Mouse (Mus musculus): ENCODE data around the gene Fbxl20. TPM values are rescaled to one million over a fixed set of nuclear protein-coding genes. Genes with fewer than 3 reads are reported as not detected.

Fbxl20 gene
- polyA plus RNA-seq, 1 experiment from 2014 or later, result 18.6 TPM

DNA sequence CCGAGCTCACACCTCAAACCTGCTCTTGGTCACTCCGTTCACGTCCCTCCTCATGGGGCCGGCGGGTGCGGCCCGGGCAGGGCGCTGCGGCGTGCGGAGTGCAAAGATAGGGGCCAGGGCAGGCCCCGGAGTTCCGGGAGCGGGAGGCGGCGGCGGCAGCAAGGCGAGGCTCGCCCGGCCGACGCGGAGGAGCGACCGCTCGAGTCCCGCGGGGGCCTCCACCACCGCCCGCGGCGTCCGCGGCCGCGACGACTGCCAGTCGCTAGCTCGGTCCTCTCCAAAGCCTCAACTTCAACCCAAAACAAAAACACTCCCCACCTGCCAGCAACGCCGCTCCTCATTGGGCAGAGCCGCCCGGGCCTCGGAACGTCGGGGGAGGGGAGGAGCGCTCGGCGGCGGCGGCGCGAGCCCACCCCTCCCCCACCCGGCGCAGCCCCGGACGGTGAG is 876 bp downstream of the Fbxl20 start:
- peak overlapping the region; percentile 88 for H3K4me3 ChIP-seq (replicated peaks; ENCODE audit: low read length)
- peaks cover 27% of the 10 kb centered on the region for H3K4me1 ChIP-seq (replicated peaks; ENCODE audit: control insufficient read depth, insufficient read depth, low read length)
- no peaks in the 10 kb centered on the region for H3K9me3 ChIP-seq (ENCODE audit: control insufficient read depth, low read length)
- H3K9ac ChIP-seq, result peak overlapping the region; percentile 83
- no peaks in the 10 kb centered on the region for H3K27me3 ChIP-seq (ENCODE audit: control insufficient read depth, insufficient read depth, low read length)
- ATAC-seq (ENCODE audit: low FRiP score) (peak; percentile 92), DNase-seq (ENCODE audit: low spot score) (peak; percentile 96)
- H3K27ac ChIP-seq, result peak overlapping the region; percentile 95
- H3K36me3 ChIP-seq (replicated peaks; ENCODE audit: control insufficient read depth, insufficient read depth), result peaks cover 9% of the 10 kb centered on the region
- H3K4me2 ChIP-seq (replicated peaks), result peak overlapping the region; percentile 75
- 0% methylated on average over 41 of the region's 57 CpGs for WGBS

DNA sequence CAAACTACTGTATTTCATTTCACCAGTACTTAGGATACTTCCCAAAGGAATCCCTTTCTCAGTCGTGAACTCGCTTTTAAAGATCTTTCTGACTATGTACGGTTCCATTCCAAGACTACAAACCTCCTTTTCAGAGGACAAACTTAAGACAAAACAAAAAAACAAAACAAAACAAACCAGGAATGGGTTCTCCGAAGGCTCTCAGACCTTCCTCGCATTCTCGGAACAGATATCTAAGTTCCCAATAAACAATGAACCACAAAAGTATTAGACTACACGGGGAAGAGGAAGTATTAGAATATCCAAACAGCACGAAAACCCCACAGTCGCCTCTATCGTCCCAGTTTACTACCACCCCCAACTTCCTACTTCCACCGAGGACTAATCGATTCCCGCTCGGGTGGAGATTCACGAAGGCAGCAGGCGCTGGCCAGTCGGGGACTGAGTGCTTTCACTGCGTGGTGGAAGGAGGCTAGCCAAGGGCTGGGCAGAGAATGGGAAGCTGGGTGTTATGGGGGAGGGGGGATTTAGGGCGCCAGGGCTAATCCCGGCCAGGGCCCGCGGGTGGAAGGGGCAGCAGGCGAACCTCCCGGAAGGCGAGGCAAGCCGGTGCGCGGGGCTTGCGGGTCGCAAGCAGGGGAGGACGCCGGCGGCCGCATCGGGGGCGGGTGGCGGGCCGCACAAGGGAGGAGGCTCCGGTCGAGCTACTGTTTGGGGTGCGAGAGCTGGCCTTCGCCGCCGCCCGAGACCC is 1.5 kb downstream of the Fbxl20 start:
- Histone ChIP-seq H3K27ac (peak overlapping the region; percentile 95), H3K36me3 (replicated peaks; ENCODE audit: control insufficient read depth, insufficient read depth) (peaks cover 3% of the 10 kb centered on the region; the same call in 1 of the 2 replicates), H3K4me2 (replicated peaks) (peak overlapping the region; percentile 75), H3K27me3 (ENCODE audit: control insufficient read depth, insufficient read depth, low read length) (no peaks in the 10 kb centered on the region), H3K9me3 (ENCODE audit: control insufficient read depth, low read length) (no peaks in the 10 kb centered on the region), H3K4me1 (replicated peaks; ENCODE audit: control insufficient read depth, insufficient read depth, low read length) (peaks cover 27% of the 10 kb centered on the region), H3K4me3 (replicated peaks; ENCODE audit: low read length) (peak overlapping the region; percentile 88), H3K9ac (peak overlapping the region; percentile 83)
- WGBS, result 2% methylated on average over 43 of the region's 45 CpGs
- DNase-seq (ENCODE audit: low spot score) (peak; percentile 33), ATAC-seq (ENCODE audit: low FRiP score) (0 out of 2 replicates have a peak, but pooled peaks have one; percentile 6)

DNA sequence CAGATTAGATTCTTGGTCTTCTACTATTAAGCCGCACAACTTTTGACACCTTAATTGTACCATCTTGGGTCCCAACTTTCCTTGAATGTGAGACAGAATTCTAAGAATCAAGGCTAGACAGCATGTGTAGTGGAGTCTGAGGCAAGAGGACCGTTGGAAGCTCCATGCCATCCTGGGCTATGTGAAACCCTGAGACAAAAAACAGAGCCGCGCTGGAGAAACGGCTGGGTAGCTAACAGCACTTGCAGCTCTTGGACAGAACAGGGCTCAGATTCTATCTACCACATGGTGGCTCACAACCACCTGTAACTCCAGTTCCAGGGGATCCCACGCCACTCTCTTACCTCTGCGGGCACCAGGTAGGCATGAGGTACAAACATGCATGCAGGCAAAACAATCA is 4.3 kb downstream of the Fbxl20 start:
- Histone ChIP-seq H3K4me2 (replicated peaks) (no peak overlapping the region), H3K27me3 (ENCODE audit: control insufficient read depth, insufficient read depth, low read length) (no peaks in the 10 kb centered on the region), H3K4me3 (replicated peaks; ENCODE audit: low read length) (no peak overlapping the region), H3K9me3 (ENCODE audit: control insufficient read depth, low read length) (no peaks in the 10 kb centered on the region), H3K4me1 (replicated peaks; ENCODE audit: control insufficient read depth, insufficient read depth, low read length) (peaks cover 27% of the 10 kb centered on the region), H3K36me3 (replicated peaks; ENCODE audit: control insufficient read depth, insufficient read depth) (no peaks in the 10 kb centered on the region), H3K9ac (no peak overlapping the region), H3K27ac (no peak overlapping the region)
- ATAC-seq (ENCODE audit: low FRiP score) (no peak), DNase-seq (ENCODE audit: low spot score) (no peak)
- WGBS, result 83% methylated on average over 7 of the region's 7 CpGs

DNA sequence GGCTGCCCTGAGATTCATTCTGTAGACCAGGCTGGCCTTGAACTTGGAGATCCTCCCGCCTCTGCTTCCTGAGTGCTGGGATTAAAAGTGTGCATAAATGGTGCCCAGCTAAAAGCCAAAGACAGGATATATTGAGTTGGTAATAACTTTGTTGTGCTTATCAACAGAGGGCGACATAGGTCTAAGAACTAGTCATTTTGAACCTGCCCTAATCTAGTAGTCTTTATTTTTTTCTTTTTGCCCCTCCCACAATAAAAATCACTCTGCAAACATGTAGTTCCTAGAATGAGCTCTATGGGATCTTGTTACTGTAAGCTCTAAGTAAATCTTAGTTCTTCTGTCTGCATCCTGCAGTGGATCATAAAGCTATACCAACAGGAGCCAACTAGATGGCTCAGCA is 7.7 kb downstream of the Fbxl20 start:
- no peak overlapping the region for H3K27ac ChIP-seq

DNA sequence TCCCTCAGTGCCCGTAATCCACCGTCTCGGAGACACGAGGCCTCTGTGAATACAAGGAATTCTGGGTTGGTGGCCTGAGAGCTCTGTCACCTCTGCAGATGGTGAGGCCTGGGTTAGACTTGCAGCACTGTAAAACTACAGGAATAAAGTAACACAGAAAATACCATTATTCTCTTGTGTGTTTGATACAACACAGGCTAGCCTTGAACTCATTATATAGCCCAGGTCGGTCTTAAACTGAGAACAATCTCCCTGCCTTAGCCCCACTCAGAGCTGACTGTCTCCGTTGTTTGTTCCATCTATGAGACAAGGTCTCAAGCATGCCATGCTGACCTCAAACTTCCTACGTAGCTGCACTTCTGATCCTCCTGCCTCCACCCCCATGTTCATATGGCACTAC is 11.3 kb downstream of the Fbxl20 start:
- H3K36me3 ChIP-seq (replicated peaks; ENCODE audit: control insufficient read depth, insufficient read depth), result no peaks in the 10 kb centered on the region
- no peaks in the 10 kb centered on the region for H3K4me1 ChIP-seq (replicated peaks; ENCODE audit: control insufficient read depth, insufficient read depth, low read length)
- ATAC-seq (ENCODE audit: low FRiP score) (no peak), DNase-seq (ENCODE audit: low spot score) (no peak)
- no peak overlapping the region for H3K9ac ChIP-seq
- H3K9me3 ChIP-seq (ENCODE audit: control insufficient read depth, low read length), result no peaks in the 10 kb centered on the region
- no peak overlapping the region for H3K27ac ChIP-seq
- H3K27me3 ChIP-seq (ENCODE audit: control insufficient read depth, insufficient read depth, low read length), result no peaks in the 10 kb centered on the region
- WGBS, result 79% methylated on average over 7 of the region's 7 CpGs
- H3K4me3 ChIP-seq (replicated peaks; ENCODE audit: low read length), result no peak overlapping the region
- no peak overlapping the region for H3K4me2 ChIP-seq (replicated peaks)

More for the DNA sequence above, 7.7 kb downstream of the Fbxl20 start:
- Histone ChIP-seq H3K9me3 (ENCODE audit: control insufficient read depth, low read length) (no peaks in the 10 kb centered on the region), H3K4me3 (replicated peaks; ENCODE audit: low read length) (no peak overlapping the region), H3K4me1 (replicated peaks; ENCODE audit: control insufficient read depth, insufficient read depth, low read length) (peaks cover 13% of the 10 kb centered on the region), H3K9ac (no peak overlapping the region), H3K27me3 (ENCODE audit: control insufficient read depth, insufficient read depth, low read length) (no peaks in the 10 kb centered on the region), H3K4me2 (replicated peaks) (no peak overlapping the region), H3K36me3 (replicated peaks; ENCODE audit: control insufficient read depth, insufficient read depth) (no peaks in the 10 kb centered on the region)
- no peak for ATAC-seq (ENCODE audit: low FRiP score)
- no peak for DNase-seq (ENCODE audit: low spot score)
- WGBS, result 96% methylated on average over 2 of the region's 2 CpGs

DNA sequence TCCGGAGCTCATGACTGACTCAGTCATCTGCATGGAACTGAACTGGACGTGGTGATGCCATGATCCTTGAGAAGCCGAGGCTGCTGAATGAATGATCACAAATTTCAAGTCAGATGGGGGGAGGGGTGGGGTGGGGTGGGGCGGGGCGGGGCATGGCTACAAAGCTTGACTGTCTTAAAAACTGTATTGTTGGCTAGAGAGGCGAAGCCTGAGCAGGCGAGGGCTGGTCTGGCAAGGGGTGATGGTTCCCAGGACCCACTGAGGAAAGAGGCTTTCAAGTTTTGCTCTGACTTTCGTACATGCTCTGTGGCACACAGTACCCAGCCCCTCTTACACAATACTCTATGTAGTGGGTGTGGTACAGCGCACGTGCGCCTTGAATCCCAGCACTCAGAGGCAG is 12.4 kb downstream of the Fbxl20 start:
- 88% methylated on average over 11 of the region's 11 CpGs for WGBS
- no peak for ATAC-seq (ENCODE audit: low FRiP score)

DNA sequence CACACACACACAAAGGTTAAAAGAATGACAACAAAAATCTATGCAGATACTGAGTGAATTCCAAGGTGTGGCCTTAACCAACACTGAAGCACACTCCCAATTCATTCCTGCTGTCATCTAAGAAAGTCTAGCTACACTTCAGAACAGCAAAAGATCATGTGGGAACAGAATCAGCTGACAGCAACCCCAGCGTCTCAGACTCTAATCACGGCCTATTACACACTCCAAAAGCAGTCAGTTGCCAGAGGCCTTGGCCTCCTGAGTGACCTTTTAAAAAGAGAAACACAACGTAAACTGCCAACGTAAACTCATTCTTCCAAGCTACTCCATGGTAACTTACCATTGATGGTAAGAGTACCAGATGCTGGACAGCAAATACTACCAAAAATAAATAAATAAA is 15.3 kb downstream of the Fbxl20 start:
- Histone ChIP-seq H3K4me1 (replicated peaks; ENCODE audit: control insufficient read depth, insufficient read depth, low read length) (no peaks in the 10 kb centered on the region), H3K4me2 (replicated peaks) (no peak overlapping the region), H3K27ac (no peak overlapping the region), H3K9ac (no peak overlapping the region), H3K36me3 (replicated peaks; ENCODE audit: control insufficient read depth, insufficient read depth) (no peaks in the 10 kb centered on the region), H3K27me3 (ENCODE audit: control insufficient read depth, insufficient read depth, low read length) (no peaks in the 10 kb centered on the region), H3K4me3 (replicated peaks; ENCODE audit: low read length) (no peak overlapping the region), H3K9me3 (ENCODE audit: control insufficient read depth, low read length) (no peaks in the 10 kb centered on the region)
- DNase-seq (ENCODE audit: low spot score) (no peak), ATAC-seq (ENCODE audit: low FRiP score) (no peak)
- 65% methylated on average over 4 of the region's 4 CpGs for WGBS

More for the DNA sequence above, 12.4 kb downstream of the Fbxl20 start:
- H3K4me1 ChIP-seq (replicated peaks; ENCODE audit: control insufficient read depth, insufficient read depth, low read length), result no peaks in the 10 kb centered on the region
- H3K36me3 ChIP-seq (replicated peaks; ENCODE audit: control insufficient read depth, insufficient read depth), result no peaks in the 10 kb centered on the region
- H3K27ac ChIP-seq, result no peak overlapping the region
- no peaks in the 10 kb centered on the region for H3K9me3 ChIP-seq (ENCODE audit: control insufficient read depth, low read length)
- H3K4me3 ChIP-seq (replicated peaks; ENCODE audit: low read length), result no peak overlapping the region
- H3K4me2 ChIP-seq (replicated peaks), result no peak overlapping the region
- no peaks in the 10 kb centered on the region for H3K27me3 ChIP-seq (ENCODE audit: control insufficient read depth, insufficient read depth, low read length)
- H3K9ac ChIP-seq, result no peak overlapping the region
- no peak for DNase-seq (ENCODE audit: low spot score)

DNA sequence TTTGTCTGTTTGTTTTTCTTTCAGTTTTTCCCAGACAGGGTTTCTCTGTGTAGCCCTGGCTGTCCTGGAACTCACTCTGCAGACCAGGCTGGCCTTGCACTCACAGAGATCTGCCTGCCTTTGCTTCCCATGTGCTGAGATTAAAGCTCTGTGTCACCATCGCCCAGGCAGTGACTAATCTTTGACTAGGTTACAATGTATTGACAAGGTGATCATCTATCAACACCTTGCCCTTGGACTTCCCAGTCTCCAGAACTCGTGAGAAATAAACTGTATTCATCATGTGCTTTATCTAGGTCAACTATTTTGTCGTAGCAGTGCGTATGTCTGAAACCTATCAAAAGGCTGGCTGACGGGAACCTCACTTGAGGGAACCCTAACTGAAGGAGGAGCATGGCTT is 26.8 kb downstream of the Fbxl20 start:
- 93% methylated on average over 5 of the region's 5 CpGs for WGBS
- H3K36me3 ChIP-seq (replicated peaks; ENCODE audit: control insufficient read depth, insufficient read depth), result peaks cover 30% of the 10 kb centered on the region

DNA sequence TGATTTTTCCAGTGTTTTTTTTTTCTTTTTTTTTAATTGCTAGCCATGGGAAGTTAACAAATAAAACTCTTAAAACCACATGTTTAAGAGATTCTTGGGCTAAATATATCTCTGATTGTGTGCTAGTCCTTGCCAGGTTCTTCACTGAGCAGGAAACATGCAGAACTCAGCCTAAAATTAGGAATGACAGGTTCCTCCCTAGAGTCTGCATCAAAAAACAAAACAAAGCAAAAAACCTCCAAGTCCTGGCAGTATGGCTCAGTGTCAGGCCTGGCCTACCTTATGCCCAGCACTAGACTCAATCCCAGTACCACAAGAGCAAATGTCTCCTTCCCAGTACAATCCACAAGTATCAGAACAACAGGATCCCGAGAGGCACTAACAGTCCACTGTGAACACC is 35.8 kb downstream of the Fbxl20 start:
- 72% methylated on average over 1 of the region's 1 CpGs for WGBS
- Histone ChIP-seq H3K4me3 (replicated peaks; ENCODE audit: low read length) (no peak overlapping the region), H3K27ac (no peak overlapping the region), H3K36me3 (replicated peaks; ENCODE audit: control insufficient read depth, insufficient read depth) (peaks cover 64% of the 10 kb centered on the region), H3K4me2 (replicated peaks) (no peak overlapping the region), H3K27me3 (ENCODE audit: control insufficient read depth, insufficient read depth, low read length) (no peaks in the 10 kb centered on the region), H3K9ac (no peak overlapping the region), H3K4me1 (replicated peaks; ENCODE audit: control insufficient read depth, insufficient read depth, low read length) (no peaks in the 10 kb centered on the region), H3K9me3 (ENCODE audit: control insufficient read depth, low read length) (no peaks in the 10 kb centered on the region)
- DNase-seq (ENCODE audit: low spot score), result no peak
- no peak for ATAC-seq (ENCODE audit: low FRiP score)

More for the DNA sequence above, 26.8 kb downstream of the Fbxl20 start:
- ATAC-seq (ENCODE audit: low FRiP score) (no peak), DNase-seq (ENCODE audit: low spot score) (no peak)
- H3K27me3 ChIP-seq (ENCODE audit: control insufficient read depth, insufficient read depth, low read length), result no peaks in the 10 kb centered on the region
- no peaks in the 10 kb centered on the region for H3K9me3 ChIP-seq (ENCODE audit: control insufficient read depth, low read length)
- H3K27ac ChIP-seq, result no peak overlapping the region
- no peaks in the 10 kb centered on the region for H3K4me1 ChIP-seq (replicated peaks; ENCODE audit: control insufficient read depth, insufficient read depth, low read length)
- no peak overlapping the region for H3K9ac ChIP-seq
- H3K4me3 ChIP-seq (replicated peaks; ENCODE audit: low read length), result no peak overlapping the region
- no peak overlapping the region for H3K4me2 ChIP-seq (replicated peaks)

Data from hindbrain, embryonic 14.5 days (tissue).